Mouse (Mus musculus): ENCODE results near the gene Aggf1. TPM values are rescaled to one million over a fixed set of nuclear protein-coding genes. Genes with fewer than 3 reads are reported as not detected.
A peak's percentile ranks its signal among the peaks of the same experiment; 100 is the strongest.
"Not testable (repeated sequence)": the region's sequence is repeated elsewhere in the genome, so short reads cannot be mapped to it uniquely, and the experiment has no call there.

Aggf1 gene
- total and polyA plus RNA-seq, 3 experiments: 50.5 to 74.5 (median 55.1) TPM

GRCm38 (mm10) chr13:95378696-95379095 lies 3.5 kb upstream of the Aggf1 start:
- Histone ChIP-seq H3K36me3 (ENCODE audit: control insufficient read depth in 1 of 2, insufficient read depth in 2 of 2, low read length in 2 of 2) (peaks cover 0 to 4% of the 10 kb centered on the region in 2 experiments; a peak in 2 of 4 replicates), H3K4me3 (ENCODE audit: control insufficient read depth in 1 of 2, insufficient read depth in 1 of 2, low read depth in 2 of 2, low read length in 2 of 2) (no peak overlapping the region), H3K79me2 (ENCODE audit: control insufficient read depth, insufficient read depth, low read length, poor library complexity) (peaks cover 13% of the 10 kb centered on the region), H3K27me3 (ENCODE audit: control insufficient read depth in 1 of 2, insufficient read depth in 2 of 2, low read length in 2 of 2) (no peaks in the 10 kb centered on the region), H3K9me3 (replicated peaks; ENCODE audit: insufficient read depth, low read length) (no peaks in the 10 kb centered on the region), H3K27ac (ENCODE audit: control insufficient read depth, low read depth, low read length) (no peak overlapping the region), H3K9ac (ENCODE audit: control insufficient read depth, low read depth, low read length, poor library complexity, severe bottlenecking) (no peak overlapping the region), H3K4me1 (ENCODE audit: control insufficient read depth in 1 of 2, insufficient read depth in 2 of 2, low read length in 2 of 2) (peaks cover 0 to 3% of the 10 kb centered on the region in 2 experiments; a peak in 3 of 4 replicates)
- no peak for DNase-seq (ENCODE audit: low read depth, low spot score)
- TF ChIP-seq ZC3H11A (IDR thresholded peaks at IDR 0.05; ENCODE audit: low read depth, low read length): no peak
- TF ChIP-seq NELFE (IDR thresholded peaks at IDR 0.05; ENCODE audit: low read depth, low read length): no peak
- no peak for TF ChIP-seq MXI1 (IDR thresholded peaks at IDR 0.05; ENCODE audit: low read depth, low read length)

- H3K79me2 ChIP-seq (ENCODE audit: control insufficient read depth, insufficient read depth, low read length, poor library complexity): peaks cover 27% of the 10 kb centered on the region
- peak overlapping the region; percentile 0; the same call in 1 of the 2 replicates for H3K27ac ChIP-seq (ENCODE audit: control insufficient read depth, low read depth, low read length)
- not testable (repeated sequence) for H3K27me3 ChIP-seq (ENCODE audit: control insufficient read depth in 1 of 2, insufficient read depth in 2 of 2, low read length in 2 of 2); H3K9me3 ChIP-seq (replicated peaks; ENCODE audit: insufficient read depth, low read length); H3K4me1 ChIP-seq (ENCODE audit: control insufficient read depth in 1 of 2, insufficient read depth in 2 of 2, low read length in 2 of 2); H3K9ac ChIP-seq (ENCODE audit: control insufficient read depth, low read depth, low read length, poor library complexity, severe bottlenecking); H3K4me3 ChIP-seq (ENCODE audit: control insufficient read depth in 1 of 2, insufficient read depth in 1 of 2, low read depth in 2 of 2, low read length in 2 of 2)
- peaks cover 0 to 14% of the 10 kb centered on the region in 2 experiments; a peak in 3 of 4 replicates for H3K36me3 ChIP-seq (ENCODE audit: control insufficient read depth in 1 of 2, insufficient read depth in 2 of 2, low read length in 2 of 2)
- peak; percentile 46 for DNase-seq (ENCODE audit: low read depth, low spot score)
- TF ChIP-seq TBP (IDR thresholded peaks at IDR 0.05; ENCODE audit: low read depth, low read length): peak; percentile 85
Measured at GRCm38 (mm10) chr13:95376689-95377289, 1.6 kb upstream of the Aggf1 start.

- H3K9me3 ChIP-seq (replicated peaks; ENCODE audit: insufficient read depth, low read length): no peaks in the 10 kb centered on the region
- peak overlapping the region; percentile 81 for H3K27ac ChIP-seq (ENCODE audit: control insufficient read depth, low read depth, low read length)
- DNase-seq (ENCODE audit: low read depth, low spot score): no peak
- peaks cover 27% of the 10 kb centered on the region for H3K79me2 ChIP-seq (ENCODE audit: control insufficient read depth, insufficient read depth, low read length, poor library complexity)
- H3K27me3 ChIP-seq (ENCODE audit: control insufficient read depth in 1 of 2, insufficient read depth in 2 of 2, low read length in 2 of 2): no peaks in the 10 kb centered on the region
- H3K4me1 ChIP-seq (ENCODE audit: control insufficient read depth in 1 of 2, insufficient read depth in 2 of 2, low read length in 2 of 2): peaks cover 7 to 9% of the 10 kb centered on the region in 2 experiments
- peak overlapping the region; percentile 61 to 95 for H3K4me3 ChIP-seq (ENCODE audit: control insufficient read depth in 1 of 2, insufficient read depth in 1 of 2, low read depth in 2 of 2, low read length in 2 of 2)
- peaks cover 3 to 14% of the 10 kb centered on the region in 2 experiments for H3K36me3 ChIP-seq (ENCODE audit: control insufficient read depth in 1 of 2, insufficient read depth in 2 of 2, low read length in 2 of 2)
- H3K9ac ChIP-seq (ENCODE audit: control insufficient read depth, low read depth, low read length, poor library complexity, severe bottlenecking): peak overlapping the region; percentile 90
- TF ChIP-seq MAX (IDR thresholded peaks at IDR 0.05; ENCODE audit: low read length) (peak; percentile 36), NELFE (IDR thresholded peaks at IDR 0.05; ENCODE audit: low read depth, low read length) (no peak), ZNF384 (IDR thresholded peaks at IDR 0.05; ENCODE audit: low read depth, low read length) (peak; percentile 65)
Measured at GRCm38 (mm10) chr13:95375554-95375914, 382 bp upstream of the Aggf1 start.

GRCm38 (mm10) chr13:95366356-95366755 lies 8.8 kb downstream of the Aggf1 start:
- H3K4me3 ChIP-seq (ENCODE audit: control insufficient read depth in 1 of 2, insufficient read depth in 1 of 2, low read depth in 2 of 2, low read length in 2 of 2): no peak overlapping the region
- H3K27ac ChIP-seq (ENCODE audit: control insufficient read depth, low read depth, low read length): no peak overlapping the region
- H3K9ac ChIP-seq (ENCODE audit: control insufficient read depth, low read depth, low read length, poor library complexity, severe bottlenecking): no peak overlapping the region
- H3K4me1 ChIP-seq (ENCODE audit: control insufficient read depth in 1 of 2, insufficient read depth in 2 of 2, low read length in 2 of 2): no peaks in the 10 kb centered on the region
- no peaks in the 10 kb centered on the region for H3K79me2 ChIP-seq (ENCODE audit: control insufficient read depth, insufficient read depth, low read length, poor library complexity)
- no peak for DNase-seq (ENCODE audit: low read depth, low spot score)
- H3K36me3 ChIP-seq (ENCODE audit: control insufficient read depth in 1 of 2, insufficient read depth in 2 of 2, low read length in 2 of 2): peaks cover 0 to 44% of the 10 kb centered on the region in 2 experiments; a peak in 2 of 4 replicates
- H3K27me3 ChIP-seq (ENCODE audit: control insufficient read depth in 1 of 2, insufficient read depth in 2 of 2, low read length in 2 of 2): no peaks in the 10 kb centered on the region
- TF ChIP-seq MAFK (IDR thresholded peaks at IDR 0.05; ENCODE audit: borderline replicate concordance, low read depth, low read length) (no peak), GATA1 (IDR thresholded peaks at IDR 0.05; ENCODE audit: low read depth, low read length) (peak; percentile 25; the same call in 1 of the 2 replicates)
- H3K9me3 ChIP-seq (replicated peaks; ENCODE audit: insufficient read depth, low read length): no peaks in the 10 kb centered on the region
